Mouse (Mus musculus): ENCODE results near the gene Ajuba.
A peak's percentile ranks its signal among the peaks of the same experiment; 100 is the strongest.

Gene Ajuba

DNA sequence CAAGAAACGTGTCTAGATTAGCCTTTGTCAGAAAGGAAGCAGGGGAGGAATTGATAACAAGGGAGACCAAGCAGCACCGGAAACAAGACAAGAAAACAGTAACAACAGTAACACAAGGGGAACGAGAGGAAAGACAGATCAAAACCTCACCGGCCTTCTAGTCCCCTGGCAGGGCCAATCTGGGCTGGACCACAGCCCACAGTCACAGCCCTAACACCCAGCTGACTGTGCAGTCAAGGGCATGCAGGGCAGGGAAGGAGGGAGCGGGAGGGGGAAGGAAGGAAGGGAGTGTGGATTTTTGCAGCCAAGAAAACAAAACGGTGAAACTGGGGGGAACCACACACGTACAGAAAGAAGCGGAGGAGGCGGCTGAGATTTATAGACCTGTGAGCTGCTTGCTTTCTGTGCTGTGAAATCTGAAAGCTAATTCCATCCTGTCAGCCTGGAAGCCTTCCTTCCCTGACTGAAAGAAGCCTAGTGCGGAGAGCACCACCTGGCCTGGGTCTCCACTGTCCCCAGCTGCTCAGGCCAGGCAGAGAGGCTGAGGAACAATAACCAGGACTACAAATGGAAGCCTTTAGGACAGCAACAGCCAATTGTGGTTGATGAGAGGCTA lies 15.1 kb upstream of the Ajuba start:
- peak; percentile 19 for DNase-seq (ENCODE audit: low spot score)

DNA sequence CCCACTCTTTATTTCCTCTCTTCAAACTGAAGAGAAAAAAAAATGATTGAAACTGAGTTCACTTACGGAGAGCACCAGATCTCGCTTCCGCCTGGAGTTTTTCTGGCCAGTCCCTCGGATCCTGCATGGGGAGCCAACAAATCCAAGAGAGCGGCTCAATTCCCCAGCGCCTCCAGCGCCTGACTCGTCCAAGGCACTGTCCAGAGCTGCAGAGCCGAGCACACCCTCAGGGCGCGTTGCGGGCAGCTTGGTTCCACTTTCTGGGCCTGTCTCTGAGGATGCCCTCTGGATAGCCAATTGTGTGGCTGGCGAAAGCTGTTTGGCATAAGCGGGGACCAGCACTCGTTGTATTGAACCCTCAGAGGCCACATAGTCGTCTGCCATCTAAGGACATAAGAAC lies 13.7 kb upstream of the Ajuba start:
- no peak for DNase-seq (ENCODE audit: low spot score)

DNA sequence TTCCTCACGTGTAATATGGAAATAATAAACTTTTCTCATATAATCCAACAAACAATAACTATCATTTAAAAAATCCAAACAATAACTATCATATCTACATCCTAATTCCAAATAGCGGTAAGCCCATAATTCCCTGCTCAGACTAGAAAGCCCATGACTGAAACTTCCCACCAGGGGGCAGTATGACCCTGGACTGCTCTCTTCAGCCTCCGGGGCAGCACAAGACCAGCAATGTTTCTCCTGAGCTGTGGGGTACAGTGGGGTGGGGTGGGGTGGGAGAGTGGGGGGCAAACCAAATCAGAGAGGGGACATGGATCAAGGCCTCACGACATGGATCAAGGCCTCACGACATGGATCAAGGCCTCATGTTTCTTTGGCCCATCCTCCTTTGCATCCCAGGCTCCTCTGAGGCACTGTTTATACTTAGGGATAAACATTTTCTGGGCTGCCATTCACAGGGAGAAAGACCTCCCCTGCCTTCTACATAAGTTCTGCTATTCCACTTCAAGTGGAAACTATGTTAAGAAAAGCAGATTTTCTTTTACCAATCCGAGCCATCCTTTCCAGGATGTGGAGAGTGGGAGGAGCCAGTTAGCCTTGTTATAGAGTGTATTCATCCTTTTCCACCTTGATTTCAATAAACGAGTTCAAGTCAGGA lies 6.5 kb upstream of the Ajuba start:
- DNase-seq (ENCODE audit: low spot score): peak; percentile 80

DNA sequence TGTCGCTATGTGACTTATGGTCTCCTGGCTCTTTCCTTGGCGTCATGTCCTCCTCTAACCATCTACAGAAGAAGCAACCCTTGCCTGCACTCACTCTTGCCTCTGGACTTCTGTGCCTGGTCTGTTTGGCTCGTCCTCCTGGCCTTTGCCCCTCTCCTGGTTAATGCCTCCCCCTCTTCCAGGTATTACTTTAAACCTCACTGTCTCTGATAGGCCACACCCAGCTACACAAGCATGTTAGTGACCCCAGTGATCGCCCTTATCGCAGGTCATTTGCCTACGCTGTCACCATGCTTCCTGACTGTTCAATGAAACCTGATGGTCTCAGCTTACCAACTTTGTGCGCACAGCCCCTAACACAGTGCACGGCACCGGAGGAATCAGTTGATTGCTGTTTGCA lies 5.2 kb upstream of the Ajuba start:
- DNase-seq (ENCODE audit: low spot score): no peak

DNA sequence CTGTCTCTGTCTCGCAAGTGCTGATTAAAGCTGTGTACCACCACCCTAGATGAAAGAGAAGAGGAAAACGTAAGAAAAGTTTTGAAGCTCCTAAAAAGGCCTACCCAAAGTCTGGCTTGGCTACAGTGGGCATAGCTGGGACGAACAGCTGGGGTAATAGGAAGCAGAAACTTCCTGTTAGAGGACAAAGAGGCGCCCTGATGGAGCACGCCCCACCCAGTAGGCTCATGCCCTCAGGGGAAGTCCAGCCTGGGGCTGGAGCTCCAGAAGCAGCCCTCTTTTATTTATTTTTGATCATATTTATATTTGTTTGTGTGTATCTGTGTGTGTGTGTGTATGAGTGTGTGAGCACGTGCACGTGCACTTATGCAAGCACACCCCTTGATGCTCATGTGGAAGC lies 2.3 kb upstream of the Ajuba start:
- DNase-seq (ENCODE audit: low spot score): no peak

DNA sequence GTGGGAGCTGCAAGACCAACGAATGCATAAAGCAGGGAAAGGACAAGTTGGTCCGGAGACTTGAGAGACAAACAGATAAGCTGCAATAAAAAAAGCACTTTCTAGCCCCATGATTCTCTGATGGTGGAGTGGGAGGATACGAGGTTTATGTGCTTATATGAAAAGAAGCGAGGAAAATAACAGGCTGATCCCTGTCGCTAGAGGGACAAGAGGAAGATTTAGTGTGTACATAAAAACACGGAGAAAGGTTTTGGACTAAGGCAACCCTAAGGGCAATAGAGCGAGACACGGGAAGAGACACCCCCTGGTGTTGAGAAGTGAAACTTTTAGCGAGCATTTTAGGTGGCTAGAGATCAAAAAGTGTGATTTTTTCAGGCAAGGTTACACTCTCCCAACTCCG lies 705 bp upstream of the Ajuba start:
- DNase-seq (ENCODE audit: low spot score): peak; percentile 85

- peak; percentile 48 for DNase-seq (ENCODE audit: low spot score)
These were observed 893 bp downstream of the Ajuba start for GRCm38 (mm10) chr14:54576241-54577088.

DNA sequence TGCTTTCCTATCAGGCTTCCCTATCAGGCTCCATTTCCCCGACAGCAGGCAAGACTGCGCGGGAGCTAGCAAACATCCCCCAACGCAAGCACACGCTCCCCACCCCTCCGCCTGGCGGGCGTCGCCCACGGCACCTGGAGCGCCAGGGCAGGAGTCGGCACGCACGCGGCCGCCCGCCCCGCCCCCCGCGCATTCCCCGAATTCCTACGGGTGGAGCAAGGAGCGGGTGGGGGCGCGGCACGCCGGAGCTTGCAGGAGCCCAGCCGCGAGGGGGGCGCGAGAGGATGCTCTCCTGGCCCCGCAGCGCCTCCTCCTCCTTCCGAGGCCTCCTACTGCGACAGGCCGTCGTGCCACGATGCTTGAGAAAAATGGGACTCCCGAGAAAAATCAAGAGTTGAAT lies 1.7 kb downstream of the Ajuba start:
- peak; percentile 86 for DNase-seq (ENCODE audit: low spot score)

DNA sequence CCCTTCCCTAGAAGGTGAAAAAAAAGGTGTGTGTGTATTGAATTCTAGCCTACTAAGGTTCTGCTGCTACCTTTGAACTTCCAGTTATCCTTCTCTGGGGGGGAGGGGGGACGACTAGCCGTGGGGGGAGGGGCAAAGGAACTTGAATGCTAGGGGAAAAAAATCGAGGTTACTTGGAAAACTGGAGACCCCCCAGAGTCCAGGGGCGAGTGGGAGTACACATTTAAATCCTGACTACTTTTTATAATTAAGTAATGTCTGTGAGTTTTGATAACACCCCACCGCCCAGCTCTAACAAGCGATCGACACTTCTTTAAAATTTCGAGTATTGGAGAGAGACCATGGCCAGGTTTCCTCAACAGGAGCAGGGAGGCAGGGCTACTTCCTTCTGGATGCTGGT lies 2.3 kb downstream of the Ajuba start:
- DNase-seq (ENCODE audit: low spot score): no peak

DNA sequence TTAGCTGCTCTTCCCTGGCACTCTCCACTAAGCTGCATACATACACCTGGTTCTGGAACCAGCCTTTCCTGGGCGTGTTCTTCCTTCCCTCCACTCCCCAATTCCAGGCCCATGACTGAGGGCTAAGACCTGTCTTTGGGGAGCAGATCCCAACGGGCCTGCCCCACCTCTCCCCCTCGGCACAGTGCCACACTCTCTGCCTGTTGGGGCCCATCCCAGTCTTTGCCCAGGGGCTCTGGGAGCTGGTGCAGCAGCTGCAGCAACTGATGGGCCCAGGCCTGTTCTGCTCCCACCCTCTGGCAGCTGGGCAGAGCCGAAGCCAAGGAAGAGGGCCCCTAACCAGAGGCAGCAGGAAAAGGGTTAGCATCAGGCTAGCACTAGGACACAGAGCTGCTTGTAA lies 3.1 kb downstream of the Ajuba start:
- no peak for DNase-seq (ENCODE audit: low spot score)

DNA sequence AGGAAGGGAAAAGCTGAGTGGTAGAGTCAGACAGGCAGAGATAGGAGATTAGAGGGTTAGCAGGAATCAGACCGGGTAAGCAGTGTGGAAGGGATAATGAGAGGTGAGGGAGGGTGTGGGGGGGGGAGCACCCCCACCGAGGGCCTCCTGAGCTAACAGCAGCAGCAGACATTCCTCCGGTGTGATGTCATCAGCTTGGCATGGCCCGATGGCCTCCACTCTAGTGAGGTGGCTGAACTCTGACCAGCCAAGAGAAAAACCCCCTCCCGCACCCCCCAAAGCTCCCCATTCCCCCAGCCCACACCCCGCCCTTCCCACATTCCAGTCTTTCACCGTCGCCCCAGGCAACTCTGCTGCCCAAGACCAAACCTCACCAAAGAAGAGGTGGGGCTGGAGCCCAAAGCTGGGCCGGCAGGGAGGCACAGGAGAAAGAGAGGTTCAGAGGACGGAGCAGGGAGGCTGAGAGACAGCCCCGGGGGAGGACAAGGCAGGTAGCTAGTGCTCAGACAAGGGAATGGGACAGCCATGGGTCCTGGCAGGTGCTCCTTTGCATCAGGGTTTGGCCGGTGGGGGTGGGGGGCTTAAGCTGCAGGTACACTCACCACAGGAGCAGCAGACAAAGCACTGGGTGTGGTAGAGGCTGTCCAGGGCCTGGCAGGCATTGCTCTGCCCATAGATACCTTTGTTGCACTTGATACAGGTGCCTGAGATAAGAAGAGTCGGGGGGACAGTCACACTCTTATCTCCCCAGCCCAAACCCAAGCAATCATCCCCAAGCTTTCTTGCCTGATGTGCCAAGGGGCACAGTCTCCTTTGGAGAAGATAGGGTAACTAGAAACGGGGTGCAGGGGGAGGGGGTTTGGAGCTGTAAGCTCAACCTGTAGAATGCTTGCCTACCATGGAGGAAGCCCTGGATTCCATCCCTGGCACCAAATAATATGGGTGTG lies 4.3 kb downstream of the Ajuba start:
- peak; percentile 90 for DNase-seq (ENCODE audit: low spot score)

- DNase-seq (ENCODE audit: low spot score): no peak
These were observed 5.2 kb downstream of the Ajuba start for GRCm38 (mm10) chr14:54572122-54572521.

GRCm38 (mm10) chr14:54569451-54570392 lies 7.6 kb downstream of the Ajuba start:
- peak; percentile 43 for DNase-seq (ENCODE audit: low spot score)

GRCm38 (mm10) chr14:54568694-54569414 lies 8.5 kb downstream of the Ajuba start:
- peak; percentile 90 for DNase-seq (ENCODE audit: low spot score)

- no peak for DNase-seq (ENCODE audit: low spot score)
These were observed 16.7 kb downstream of the Ajuba start for GRCm38 (mm10) chr14:54560527-54561242.

GRCm38 (mm10) chr14:54557330-54557729 lies 20.0 kb downstream of the Ajuba start:
- no peak for DNase-seq (ENCODE audit: low spot score)

GRCm38 (mm10) chr14:54553975-54554769 lies 23.2 kb downstream of the Ajuba start, which contains the start of gene Haus4:
Haus4 (minus strand) TSS chr14:54554616.
- peak; percentile 91 for DNase-seq (ENCODE audit: low spot score)

DNA sequence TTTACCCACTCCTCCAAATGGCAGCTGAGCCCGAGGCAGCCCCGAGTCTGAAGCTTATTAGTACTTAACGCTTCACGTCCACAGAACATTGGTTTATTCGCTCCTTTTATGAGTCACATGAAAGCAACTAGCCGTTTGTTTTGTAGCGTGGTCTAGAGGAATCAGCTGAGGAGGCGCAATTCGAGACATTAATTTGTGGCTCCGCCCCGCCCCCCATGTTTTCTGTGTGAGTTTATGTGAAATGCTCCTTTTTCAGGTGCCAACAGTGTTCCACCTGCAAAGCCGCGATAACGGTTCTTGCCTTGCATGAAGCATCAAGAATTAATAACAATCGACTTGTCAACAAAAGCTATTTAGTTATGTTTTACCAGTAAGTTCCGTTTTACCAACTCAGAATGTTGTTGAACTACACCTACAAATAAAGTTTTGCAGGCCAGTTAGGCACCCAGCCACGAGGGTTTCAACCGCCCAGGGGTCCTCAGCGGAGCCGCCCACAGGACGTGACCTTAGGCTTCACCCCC lies 23.8 kb downstream of the Ajuba start:
- peak; percentile 71 for DNase-seq (ENCODE audit: low spot score)

Measured in embryo, embryonic 10.5 days (tissue).